Mouse (Mus musculus) intestine, embryonic 16.5 days (tissue): Measurements from ENCODE around the gene Proca1. TPM values are rescaled to one million over a fixed set of nuclear protein-coding genes. Genes with fewer than 3 reads are reported as not detected.

Experiments used
- ATAC-seq: fragments of 200-750 bp; cut with Nextera tagmentation; 2 replicates; pipeline ENCODE4 v1.8.0; 2017; ENCODE audit warnings: moderate TSS enrichment, moderate library complexity
- H3K27ac ChIP-seq: fragments of 300-500 bp; sonication (generic); 2 replicates; pipeline ENCODE4 v1.5.1; 2014; ENCODE audit warnings: mild to moderate bottlenecking, low read length
- H3K27me3 ChIP-seq: fragments of 300-500 bp; sonication (generic); replicated peaks from 2 replicates; pipeline ENCODE4 v1.6.1; 2014; ENCODE audit warnings: low read length, control low read depth, mixed read lengths; ENCODE audit not compliant: control insufficient read depth, insufficient read depth
- H3K36me3 ChIP-seq: fragments of 300-500 bp; sonication (generic); 2 replicates; pipeline ENCODE4 v1.6.1; 2014; ENCODE audit warnings: low read length, control low read depth; ENCODE audit not compliant: control insufficient read depth, insufficient read depth
- H3K4me1 ChIP-seq: fragments of 300-500 bp; sonication (generic); 2 replicates; pipeline ENCODE4 v1.6.1; 2014; ENCODE audit warnings: low read length, control low read depth, mixed read lengths; ENCODE audit not compliant: control insufficient read depth, insufficient read depth
- H3K4me2 ChIP-seq: fragments of 300-500 bp; sonication (generic); 2 replicates; pipeline ENCODE4 v1.6.1; 2014; ENCODE audit warnings: low read depth, low read length, control low read depth
- H3K4me3 ChIP-seq: fragments of 300-500 bp; sonication (generic); 2 replicates; pipeline ENCODE4 v1.5.1; 2014; ENCODE audit warnings: mild to moderate bottlenecking, low read length
- H3K9ac ChIP-seq: fragments of 300-500 bp; sonication (generic); 2 replicates; pipeline ENCODE4 v1.6.1; 2014; ENCODE audit warnings: low read depth, low read length
- H3K9me3 ChIP-seq: fragments of 300-500 bp; sonication (generic); 2 replicates; pipeline ENCODE4 v1.6.1; 2016; ENCODE audit warnings: low read length, control low read depth; ENCODE audit not compliant: control insufficient read depth
- WGBS: fragments of 180-500 bp; shearing (Covaris S2); extraction: QIAGEN DNeasy Blood & Tissue Kit; methylation state at CpG from one replicate; pipeline ENCODE4 v1.1.7; 2014; 5-methylcytosine and 5-hydroxymethylcytosine counted together
- polyA plus RNA-seq: library from polyadenylated mRNA; unstranded; fragments of >200 nt; fragmentation: Nextera tagmentation; extraction: Ambion mirVana; gene quantifications from 2 replicates; pipeline ENCODE4 v1.2.1, GENCODE M21; 2015

The Proca1 gene
- polyA plus RNA-seq, 1 experiment from 2014 or later: 1.8 TPM

- 0 out of 2 replicates have a peak overlapping the region, but pooled peaks have one; percentile 29 for H3K9ac ChIP-seq
- H3K9me3 ChIP-seq: no peaks in the 10 kb centered on the region
- H3K27me3 ChIP-seq: no peaks in the 10 kb centered on the region
- no peak overlapping the region for H3K4me2 ChIP-seq
- H3K4me3 ChIP-seq: no peak overlapping the region
- H3K4me1 ChIP-seq: peaks cover 29% of the 10 kb centered on the region
- no peak overlapping the region for H3K27ac ChIP-seq
- peaks cover 28% of the 10 kb centered on the region for H3K36me3 ChIP-seq
- 12% methylated on average over 2 of the region's 2 CpGs for WGBS
- ATAC-seq: peak; percentile 58
These were observed 34.1 kb upstream of the Proca1 start for GRCm38 (mm10) chr11:78159096-78159495.

- 0 out of 2 replicates have a peak overlapping the region, but pooled peaks have one; percentile 29 for H3K9ac ChIP-seq
- no peak overlapping the region for H3K4me2 ChIP-seq
- H3K27me3 ChIP-seq: no peaks in the 10 kb centered on the region
- peak overlapping the region; percentile 10; the same call in 1 of the 2 replicates for H3K27ac ChIP-seq
- no peak overlapping the region for H3K4me3 ChIP-seq
- peaks cover 26% of the 10 kb centered on the region for H3K36me3 ChIP-seq
- peaks cover 29% of the 10 kb centered on the region for H3K4me1 ChIP-seq
- WGBS: 72% methylated on average over 7 of the region's 7 CpGs
- no peak for ATAC-seq
- H3K9me3 ChIP-seq: no peaks in the 10 kb centered on the region
These were observed 33.6 kb upstream of the Proca1 start for GRCm38 (mm10) chr11:78159557-78159956.

GRCm38 (mm10) chr11:78160171-78160570, 33.0 kb upstream of the Proca1 start:
- Histone ChIP-seq H3K4me3 (no peak overlapping the region), H3K27ac (no peak overlapping the region), H3K9ac (no peak overlapping the region), H3K9me3 (no peaks in the 10 kb centered on the region), H3K27me3 (no peaks in the 10 kb centered on the region), H3K36me3 (peaks cover 21% of the 10 kb centered on the region), H3K4me1 (peaks cover 29% of the 10 kb centered on the region), H3K4me2 (no peak overlapping the region)
- no peak for ATAC-seq
- whole genome bisulfite sequencing: 81% methylated on average over 18 of the region's 18 CpGs

- H3K9me3 ChIP-seq: no peaks in the 10 kb centered on the region
- H3K4me1 ChIP-seq: peaks cover 30% of the 10 kb centered on the region
- peaks cover 21% of the 10 kb centered on the region for H3K36me3 ChIP-seq
- no peak overlapping the region for H3K4me2 ChIP-seq
- no peak overlapping the region for H3K27ac ChIP-seq
- H3K4me3 ChIP-seq: no peak overlapping the region
- H3K9ac ChIP-seq: peak overlapping the region; percentile 4; the same call in 1 of the 2 replicates
- ATAC-seq: no peak
- H3K27me3 ChIP-seq: no peaks in the 10 kb centered on the region
- 87% methylated on average over 3 of the region's 3 CpGs for WGBS
These were observed 32.5 kb upstream of the Proca1 start for GRCm38 (mm10) chr11:78160675-78161074.

DNA sequence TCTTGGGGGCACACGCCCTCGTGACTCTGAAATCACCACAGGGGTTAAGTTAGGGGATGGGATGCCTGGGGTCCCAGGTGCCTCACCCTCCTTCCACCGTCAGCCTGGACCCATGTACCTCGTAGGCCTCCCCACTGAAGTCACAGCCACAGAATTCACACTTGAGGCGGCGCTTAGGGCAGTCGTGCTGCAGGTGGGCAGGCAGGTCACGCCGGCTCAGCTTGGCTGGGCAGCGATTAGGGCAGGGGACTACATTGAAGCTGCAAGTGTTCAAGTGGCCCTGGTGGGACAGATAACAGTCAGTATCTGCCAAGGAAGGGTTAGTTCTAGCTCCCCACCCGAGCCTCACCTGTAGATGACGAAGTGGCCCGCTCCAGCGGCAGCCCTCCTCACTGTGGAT, 32.0 kb upstream of the Proca1 start:
- H3K9me3 ChIP-seq: no peaks in the 10 kb centered on the region
- WGBS: 86% methylated on average over 14 of the region's 14 CpGs
- no peak overlapping the region for H3K27ac ChIP-seq
- H3K36me3 ChIP-seq: peaks cover 21% of the 10 kb centered on the region
- no peak overlapping the region for H3K4me2 ChIP-seq
- no peaks in the 10 kb centered on the region for H3K27me3 ChIP-seq
- peaks cover 35% of the 10 kb centered on the region for H3K4me1 ChIP-seq
- H3K9ac ChIP-seq: peak overlapping the region; percentile 4; the same call in 1 of the 2 replicates
- no peak for ATAC-seq
- no peak overlapping the region for H3K4me3 ChIP-seq

- no peaks in the 10 kb centered on the region for H3K27me3 ChIP-seq
- peaks cover 43% of the 10 kb centered on the region for H3K4me1 ChIP-seq
- no peak for ATAC-seq
- H3K4me2 ChIP-seq: 0 out of 2 replicates have a peak overlapping the region, but pooled peaks have one; percentile 94
- no peaks in the 10 kb centered on the region for H3K9me3 ChIP-seq
- 0 out of 2 replicates have a peak overlapping the region, but pooled peaks have one; percentile 32 for H3K27ac ChIP-seq
- 57% methylated on average over 4 of the region's 4 CpGs for WGBS
- H3K9ac ChIP-seq: peak overlapping the region; percentile 99
- no peak overlapping the region for H3K4me3 ChIP-seq
- H3K36me3 ChIP-seq: peaks cover 21% of the 10 kb centered on the region
These were observed 31.2 kb upstream of the Proca1 start for GRCm38 (mm10) chr11:78161968-78162367.

DNA sequence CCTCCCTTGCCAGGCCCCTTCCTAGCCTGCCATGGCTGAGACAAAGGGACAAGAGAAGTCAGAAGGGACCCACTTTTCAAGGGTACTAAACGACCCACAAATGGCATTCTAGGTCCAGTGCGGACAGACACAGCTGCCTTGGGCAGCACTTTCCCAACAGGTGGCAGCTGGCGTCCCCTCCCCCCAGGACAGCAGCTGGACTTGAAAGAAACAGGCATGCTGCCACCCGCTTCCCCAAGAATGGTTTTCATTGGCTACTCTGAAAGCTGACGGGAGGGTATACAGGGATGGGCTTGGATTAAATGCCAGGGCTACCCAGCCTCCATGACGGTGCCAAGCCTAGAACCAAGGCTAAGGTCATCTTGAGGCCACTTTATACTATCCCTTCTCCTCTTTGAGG, 30.7 kb upstream of the Proca1 start:
- Histone ChIP-seq H3K9me3 (no peaks in the 10 kb centered on the region), H3K4me2 (peak overlapping the region; percentile 94), H3K4me3 (peak overlapping the region; percentile 99; the same call in 1 of the 2 replicates), H3K9ac (peak overlapping the region; percentile 99), H3K4me1 (peaks cover 45% of the 10 kb centered on the region), H3K36me3 (peaks cover 21% of the 10 kb centered on the region), H3K27ac (0 out of 2 replicates have a peak overlapping the region, but pooled peaks have one; percentile 32), H3K27me3 (no peaks in the 10 kb centered on the region)
- ATAC-seq: no peak
- 55% methylated on average over 6 of the region's 6 CpGs for whole genome bisulfite sequencing

DNA sequence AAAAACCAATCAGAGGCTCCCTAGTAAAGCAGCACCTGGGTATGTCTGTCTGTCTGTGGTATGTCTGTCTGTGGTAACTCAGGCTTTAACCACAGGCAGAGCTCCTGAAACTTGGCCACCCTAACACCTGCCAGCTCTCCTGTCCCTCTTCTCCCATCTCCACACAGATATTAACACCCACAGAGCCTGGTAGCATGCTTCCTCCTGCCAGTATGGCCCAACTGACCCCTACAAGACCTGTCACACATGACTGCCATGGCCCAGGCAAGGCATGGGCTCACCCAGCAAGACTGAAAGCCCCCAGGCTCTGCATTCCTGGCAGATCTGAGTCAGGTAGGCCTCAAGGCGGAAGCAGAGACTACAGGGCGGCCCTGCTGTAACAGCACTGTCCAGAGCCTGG, 30.1 kb upstream of the Proca1 start:
- H3K9ac ChIP-seq: peak overlapping the region; percentile 99
- 73% methylated on average over 2 of the region's 2 CpGs for WGBS
- peaks cover 48% of the 10 kb centered on the region for H3K4me1 ChIP-seq
- ATAC-seq: no peak
- no peaks in the 10 kb centered on the region for H3K27me3 ChIP-seq
- H3K9me3 ChIP-seq: no peaks in the 10 kb centered on the region
- H3K36me3 ChIP-seq: peaks cover 21% of the 10 kb centered on the region
- peak overlapping the region; percentile 94 for H3K4me2 ChIP-seq
- H3K4me3 ChIP-seq: peak overlapping the region; percentile 99
- peak overlapping the region; percentile 99 for H3K27ac ChIP-seq

GRCm38 (mm10) chr11:78163681-78164603, 29.2 kb upstream of the Proca1 start:
- ATAC-seq: peak; percentile 30
- H3K9me3 ChIP-seq: no peaks in the 10 kb centered on the region
- H3K4me1 ChIP-seq: peaks cover 49% of the 10 kb centered on the region
- H3K36me3 ChIP-seq: peaks cover 21% of the 10 kb centered on the region
- H3K9ac ChIP-seq: peak overlapping the region; percentile 99
- peak overlapping the region; percentile 99 for H3K4me3 ChIP-seq
- H3K27me3 ChIP-seq: no peaks in the 10 kb centered on the region
- H3K4me2 ChIP-seq: peak overlapping the region; percentile 94
- under 1% methylated on average over 22 of the region's 22 CpGs for WGBS
- H3K27ac ChIP-seq: peak overlapping the region; percentile 99
